Mouse (Mus musculus) c-Kit-positive CD71-positive TER-119-negative erythroid progenitor cells, embryonic 14.5 days (primary cell): Measurements from ENCODE around the gene Arsb.

Source experiments
- DNase-seq: peaks from one replicate; pipeline ENCODE4 v3.0.0-alpha.2; 2013; ENCODE audit warnings: low read depth

Arsb gene

DNA sequence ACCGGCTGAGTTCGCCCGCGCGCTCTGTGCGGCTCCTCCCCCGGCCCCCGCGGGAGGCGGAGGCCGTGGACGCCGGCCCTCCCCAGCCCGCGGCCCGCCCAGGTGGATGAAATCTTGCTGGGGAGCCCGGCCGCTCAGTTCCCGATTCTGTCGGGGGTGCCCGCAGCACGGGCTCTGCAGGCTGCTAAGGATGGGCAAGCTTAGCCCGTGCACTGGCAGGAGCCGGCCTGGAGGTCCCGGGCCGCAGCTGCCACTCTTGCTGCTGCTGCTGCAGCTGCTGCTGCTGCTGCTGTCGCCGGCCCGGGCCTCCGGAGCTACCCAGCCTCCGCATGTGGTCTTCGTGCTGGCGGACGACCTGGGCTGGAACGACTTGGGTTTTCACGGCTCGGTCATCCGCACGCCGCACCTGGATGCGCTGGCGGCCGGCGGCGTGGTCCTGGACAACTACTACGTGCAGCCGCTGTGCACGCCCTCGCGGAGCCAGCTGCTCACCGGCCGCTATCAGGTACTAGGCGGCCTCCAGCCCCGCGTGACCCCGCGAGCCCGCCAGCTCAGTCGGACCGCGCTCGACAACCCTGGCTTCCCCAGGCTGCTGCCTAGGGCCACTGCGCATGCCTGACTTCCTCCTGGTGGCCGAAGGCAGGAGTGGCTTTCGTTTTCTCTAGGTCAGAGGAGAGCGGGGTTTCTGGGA lies at the start of gene Arsb:
TSS of gene Arsb (plus strand) at position 43 of the 691 bp plus-strand sequence.
- DNase-seq, result peak; percentile 53

DNA sequence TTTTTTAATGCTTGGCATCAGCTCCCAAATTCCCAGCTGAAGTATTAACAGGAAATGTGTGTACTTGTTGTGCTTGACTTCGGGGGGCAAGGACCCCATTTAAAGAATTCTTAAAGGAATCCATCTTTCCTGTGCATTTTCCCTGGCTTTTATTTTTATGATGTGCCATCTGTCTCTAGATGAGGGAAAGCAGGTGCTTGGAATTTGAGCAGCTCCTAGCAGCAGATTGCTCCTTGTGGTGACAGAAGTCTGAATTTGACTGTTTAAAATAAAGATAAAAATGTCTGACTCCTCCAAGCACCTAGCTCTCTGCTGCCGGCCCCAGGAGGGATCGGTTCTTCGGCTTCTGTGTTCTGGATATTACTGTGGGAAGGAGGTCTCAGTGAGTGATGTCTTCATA lies 49.5 kb upstream of the Arsb start:
- no peak for DNase-seq

DNA sequence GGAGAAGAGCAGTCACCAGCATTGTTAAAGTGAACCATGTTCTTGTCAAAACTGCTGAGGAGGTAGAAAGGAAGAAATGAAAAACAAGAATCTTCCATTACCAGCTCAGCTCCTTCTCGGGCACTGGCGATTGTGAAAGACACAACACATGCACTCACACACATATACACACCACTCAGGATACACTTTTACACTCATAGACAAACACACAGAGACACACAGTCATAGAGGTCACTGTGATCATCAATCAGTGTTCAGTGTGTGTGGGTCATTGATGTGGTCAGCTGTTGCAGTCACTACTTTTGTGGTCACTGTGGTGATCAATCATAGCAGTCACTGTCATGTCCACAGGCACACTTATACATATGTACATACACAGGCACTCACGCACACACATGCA lies 48.0 kb upstream of the Arsb start:
- no peak for DNase-seq

DNA sequence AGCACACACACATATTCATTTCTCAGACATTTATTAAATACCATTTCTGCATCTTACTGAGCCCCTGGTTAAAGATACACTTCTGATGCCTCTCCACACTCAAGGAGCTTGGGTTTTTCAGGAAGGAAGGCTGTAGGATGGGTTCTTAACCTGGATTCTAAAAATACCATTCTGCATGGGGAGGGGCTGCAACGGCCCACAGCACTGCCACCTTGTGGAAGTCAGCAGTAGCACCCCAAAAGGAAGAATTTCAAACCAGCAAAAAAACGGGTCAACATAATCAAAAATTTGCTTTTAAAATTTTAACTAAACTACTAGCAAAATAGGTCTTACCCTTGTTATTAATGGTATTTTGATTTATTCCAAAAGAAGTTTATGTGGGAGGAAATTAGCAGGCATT lies 47.2 kb upstream of the Arsb start:
- no peak for DNase-seq

DNA sequence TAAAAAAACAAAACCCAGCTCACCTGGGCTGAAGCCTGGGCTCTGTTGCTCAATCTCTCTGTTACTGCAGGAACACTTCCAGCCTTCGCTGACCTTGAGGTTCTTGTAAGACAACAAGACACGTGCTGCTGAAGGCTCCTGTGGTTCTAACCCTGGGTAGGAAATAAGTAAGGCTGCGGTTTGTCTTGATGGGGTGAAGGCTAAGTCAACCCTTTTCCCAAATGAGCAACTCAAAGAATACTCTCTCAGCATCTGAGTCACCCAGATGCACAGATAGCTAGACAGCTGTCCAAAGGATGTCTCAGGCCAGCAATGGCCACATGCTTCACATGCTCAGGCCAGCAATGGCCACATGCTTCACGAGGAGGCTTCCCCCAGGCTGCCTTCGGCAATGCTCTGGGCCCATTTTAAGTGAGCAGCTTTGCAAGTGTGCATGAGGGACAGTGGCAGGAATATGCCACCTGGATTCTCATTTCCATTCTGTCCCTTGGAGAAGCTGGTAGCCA lies 36.2 kb upstream of the Arsb start:
- no peak for DNase-seq

DNA sequence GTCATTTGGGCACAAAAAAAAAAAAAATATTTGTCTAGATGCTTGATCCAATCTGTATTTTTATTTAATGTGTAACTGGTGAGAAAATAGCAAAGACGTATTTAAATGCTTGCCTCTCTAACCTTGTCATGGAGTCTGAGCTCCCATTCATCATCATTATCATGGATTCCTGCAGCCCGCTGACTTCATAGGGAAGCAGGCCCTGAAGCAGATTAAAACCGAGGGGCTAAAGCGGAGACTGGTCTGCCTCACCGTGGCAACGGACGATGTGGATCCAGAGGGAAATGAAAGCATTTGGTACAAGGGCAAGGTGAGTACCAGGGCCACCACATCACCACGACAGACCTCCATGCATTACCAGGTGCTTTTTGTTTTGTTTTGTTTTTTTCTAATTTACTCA lies 27.3 kb upstream of the Arsb start:
- no peak for DNase-seq

DNA sequence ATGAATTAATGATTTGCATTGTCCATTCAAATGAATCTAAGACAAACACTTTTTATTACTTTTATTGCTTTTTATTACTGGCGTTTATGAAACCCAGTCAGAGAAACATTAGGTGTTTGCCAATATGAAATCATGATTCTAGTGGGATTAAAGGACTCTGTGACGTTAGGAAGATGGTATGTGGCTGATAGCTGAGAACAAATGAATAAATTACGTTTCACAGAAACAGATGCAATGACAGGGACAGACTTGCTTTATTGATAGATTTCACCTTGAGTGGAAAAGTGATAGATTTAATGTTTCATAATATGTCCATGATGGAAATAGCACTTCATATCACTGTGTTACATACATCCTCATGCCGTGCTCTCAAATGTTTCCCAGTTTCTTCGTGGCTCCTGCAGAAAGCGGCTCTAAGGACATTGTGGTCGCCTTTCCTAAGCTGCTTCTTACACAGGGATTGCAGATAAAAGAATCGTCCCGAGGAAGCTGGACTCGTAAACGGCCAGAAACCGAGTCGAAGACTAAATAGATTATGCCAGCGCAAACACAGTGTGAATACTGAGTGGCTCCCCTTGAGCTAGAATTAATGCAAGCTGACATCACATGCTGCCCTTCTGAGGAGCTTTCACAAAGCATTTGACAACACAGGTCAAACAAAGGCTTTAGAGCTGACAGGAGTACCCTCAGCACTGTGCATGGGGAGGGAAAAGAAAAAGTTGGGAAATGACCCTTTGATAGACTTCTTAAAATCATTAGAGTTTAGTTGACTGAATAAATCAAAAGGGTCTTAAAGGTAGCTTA lies 18.6 kb upstream of the Arsb start:
- no peak for DNase-seq

DNA sequence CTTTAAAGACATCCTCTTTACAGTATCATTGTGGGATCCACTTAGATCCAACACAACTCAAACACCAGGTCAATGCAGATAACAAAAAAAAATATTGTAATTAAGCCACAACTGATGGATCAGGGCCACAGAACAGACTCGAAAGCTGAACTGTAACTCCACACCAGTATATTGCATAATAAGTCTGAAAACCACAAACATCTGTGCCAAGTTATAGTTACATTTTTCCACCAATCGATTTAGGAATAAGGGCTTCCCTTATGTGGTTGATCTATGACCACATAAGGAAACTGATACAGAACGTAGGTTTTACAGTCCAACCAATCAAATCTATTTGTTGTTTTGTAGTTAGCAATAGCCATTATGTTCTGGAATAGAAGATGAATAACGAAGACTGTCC lies 16.3 kb upstream of the Arsb start:
- DNase-seq, result no peak

DNA sequence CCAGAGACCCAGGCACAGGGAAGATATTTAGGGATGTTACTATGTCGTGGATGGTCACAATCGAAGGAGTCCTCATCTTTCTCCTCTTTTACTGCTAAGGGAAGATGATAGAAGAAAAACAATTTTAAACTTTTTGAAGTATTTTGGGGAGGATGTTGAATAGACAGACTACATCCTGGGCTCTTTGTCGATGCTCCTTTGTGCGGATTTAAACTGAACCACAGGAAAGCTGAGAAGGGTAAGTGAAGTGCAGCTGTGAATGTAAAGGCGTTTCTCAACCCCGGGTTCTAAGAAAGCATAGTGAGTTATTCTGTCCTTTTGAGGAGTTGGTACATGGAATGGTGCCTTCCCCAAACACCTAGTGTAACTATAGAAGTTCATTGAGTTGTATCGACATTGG lies 14.8 kb upstream of the Arsb start:
- no peak for DNase-seq

DNA sequence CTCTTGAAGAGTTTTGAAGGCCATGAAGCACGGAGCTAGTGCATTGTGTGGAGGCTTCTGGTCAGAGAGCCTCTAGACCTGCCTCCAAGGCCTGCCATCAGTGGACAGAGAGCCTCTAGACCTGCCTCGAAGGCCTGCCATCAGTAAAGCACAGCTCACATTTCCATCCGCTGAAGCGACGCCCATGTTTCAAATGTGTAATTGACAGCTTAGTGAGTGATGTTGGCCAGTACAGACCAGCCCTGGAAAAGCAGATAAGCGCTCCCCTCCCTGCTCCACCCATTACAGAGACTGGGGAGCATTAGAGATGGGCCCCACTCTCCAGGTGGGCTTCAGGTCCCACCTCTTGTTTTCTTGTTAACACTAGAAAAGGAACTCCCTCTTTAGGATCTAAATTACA lies 13.9 kb upstream of the Arsb start:
- DNase-seq, result no peak

DNA sequence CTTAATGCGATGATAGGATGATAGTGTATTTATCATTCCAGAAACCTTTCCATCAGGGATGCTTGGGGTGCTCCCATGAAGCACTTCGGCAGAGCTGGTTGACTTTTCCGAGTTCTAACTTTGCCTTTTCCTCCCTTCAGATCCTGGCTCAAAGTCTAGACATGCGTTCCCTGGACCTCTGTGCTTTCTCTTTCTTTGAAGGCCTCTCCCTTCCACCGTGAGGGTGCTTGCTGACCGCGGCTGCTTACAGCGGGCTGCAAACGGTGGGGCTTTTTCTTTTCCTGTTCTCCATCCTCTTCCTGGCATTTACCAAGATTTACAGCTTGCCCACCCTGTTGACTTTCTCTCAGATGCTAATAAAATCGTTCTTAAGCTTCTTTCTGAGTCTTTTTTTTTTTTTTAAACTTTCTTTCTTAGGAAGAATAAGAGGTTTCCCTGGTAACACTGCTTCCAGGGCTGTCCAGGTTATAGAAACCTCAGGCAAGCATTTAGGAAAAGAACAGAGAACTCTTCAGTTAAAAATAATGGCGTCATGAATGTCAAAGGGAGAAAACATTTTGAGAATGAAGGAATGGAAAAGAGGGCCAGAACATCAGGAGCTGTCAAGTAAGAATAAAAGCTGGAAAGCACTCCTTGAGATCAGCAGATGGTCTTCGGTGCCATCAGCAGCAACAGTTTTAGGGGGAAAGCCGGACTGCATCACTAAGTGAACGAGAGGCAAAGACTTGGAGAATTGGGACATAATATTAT lies 13.1 kb upstream of the Arsb start:
- DNase-seq, result no peak

DNA sequence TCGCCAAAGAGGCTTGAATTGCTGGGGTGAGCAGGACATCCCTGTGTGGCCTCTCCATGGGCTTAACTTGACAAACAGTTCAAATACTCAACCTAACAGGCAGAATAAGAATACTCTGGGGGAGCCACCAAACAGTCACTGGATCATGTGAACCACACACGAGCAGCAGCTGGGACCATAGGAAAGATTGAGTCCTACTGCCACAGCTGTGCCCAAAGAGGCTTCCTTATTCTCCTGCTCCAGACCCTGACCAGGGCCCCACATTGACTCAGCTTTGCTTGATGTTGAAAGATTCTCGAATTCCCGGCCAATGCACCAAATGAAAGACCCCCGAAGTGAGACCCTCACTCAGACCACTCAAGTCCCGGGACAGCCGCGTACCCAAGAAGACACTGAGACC lies 9.6 kb upstream of the Arsb start:
- DNase-seq, result no peak

DNA sequence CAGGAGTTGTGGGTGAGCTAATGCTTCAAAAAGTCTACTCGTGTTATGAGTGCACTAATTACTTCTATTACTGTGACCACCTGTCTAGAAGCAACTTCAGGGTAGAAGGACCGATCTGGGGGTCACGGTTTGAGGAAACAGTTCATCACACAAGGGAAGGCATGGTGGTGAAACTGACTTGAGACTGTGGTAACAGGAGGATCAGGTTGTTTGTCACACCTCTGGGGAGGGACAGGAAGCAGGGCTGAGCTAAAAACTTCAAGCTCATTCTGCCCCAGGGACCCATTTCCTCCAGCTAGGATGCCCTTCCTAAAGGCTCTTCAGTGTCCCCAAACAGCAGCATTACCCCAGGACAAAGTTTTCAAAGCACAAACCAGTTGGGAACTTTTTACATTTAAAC lies 8.6 kb upstream of the Arsb start:
- no peak for DNase-seq

DNA sequence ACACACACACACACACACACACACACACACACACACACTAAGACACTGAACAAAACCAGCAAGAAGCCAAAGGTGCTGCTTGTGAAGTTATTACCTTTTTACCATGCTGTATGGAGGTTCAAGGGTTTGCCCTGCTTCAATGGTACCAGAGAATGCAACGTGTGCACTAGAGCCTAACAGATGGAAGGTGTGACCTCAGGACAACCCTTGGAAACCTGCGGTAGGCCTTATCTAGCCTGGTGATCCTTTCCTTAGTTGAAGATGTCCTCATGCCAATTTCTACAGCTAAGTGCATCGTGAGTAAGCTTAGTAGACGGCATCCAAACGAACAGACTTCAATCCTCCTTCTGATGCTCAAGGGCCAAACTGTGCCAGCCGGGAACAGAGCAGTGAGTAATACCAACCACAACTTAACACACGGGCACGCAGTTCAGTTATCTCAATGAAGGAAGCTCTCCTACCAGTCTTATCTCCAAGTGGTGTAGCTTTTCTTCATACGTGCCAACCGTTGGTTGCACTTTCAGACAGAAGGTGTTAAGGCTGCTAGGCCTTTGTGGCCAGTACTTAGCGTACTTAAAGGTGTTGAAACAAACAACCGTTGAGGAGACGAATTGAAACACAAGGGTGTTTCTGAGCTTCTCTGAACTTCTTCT lies 7.0 kb upstream of the Arsb start:
- DNase-seq, result no peak

DNA sequence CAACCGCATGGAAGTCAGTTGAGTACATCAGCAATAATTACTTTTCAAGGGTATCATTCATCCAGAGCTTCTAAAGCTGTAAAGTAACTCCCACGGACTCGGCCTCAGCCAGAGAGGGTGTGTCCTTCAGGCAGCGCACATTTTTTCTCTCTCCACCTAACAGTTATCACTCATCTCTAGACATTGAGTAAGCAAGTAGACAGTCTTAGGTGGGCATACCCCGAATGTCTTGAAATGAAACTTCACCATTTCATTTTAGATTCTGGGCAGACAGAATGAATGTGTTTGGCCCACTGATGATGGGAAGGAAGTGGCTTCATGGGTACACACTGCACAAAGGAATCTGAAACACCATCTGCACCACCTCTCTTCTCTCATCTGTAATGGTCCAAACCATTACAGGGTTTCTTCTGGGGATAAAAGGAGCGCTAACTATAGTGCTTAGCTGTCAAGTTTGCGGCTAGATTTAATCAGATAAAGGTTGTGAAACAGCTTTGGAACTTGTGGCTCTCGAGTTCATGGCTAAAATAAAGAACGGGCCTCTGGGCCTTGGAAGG lies 321 bp upstream of the Arsb start:
- DNase-seq, result no peak

DNA sequence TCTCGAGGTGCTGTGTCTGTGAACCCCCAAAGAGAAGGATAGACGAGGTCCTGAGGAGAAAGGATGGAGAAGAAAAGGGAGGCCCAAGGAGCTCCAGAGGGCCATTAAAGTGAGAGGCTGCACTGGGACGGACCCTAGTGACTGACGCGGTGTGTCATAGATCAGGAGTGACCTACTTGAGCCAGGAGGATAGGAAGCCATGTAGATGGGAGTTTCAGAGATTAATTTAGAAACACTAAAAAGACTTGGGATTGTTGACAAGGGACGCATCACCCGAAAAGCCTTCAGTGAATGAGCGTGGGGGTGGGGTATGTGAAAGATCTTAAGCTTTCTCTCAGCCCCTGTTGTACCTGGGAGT lies 828 bp downstream of the Arsb start:
- no peak for DNase-seq

DNA sequence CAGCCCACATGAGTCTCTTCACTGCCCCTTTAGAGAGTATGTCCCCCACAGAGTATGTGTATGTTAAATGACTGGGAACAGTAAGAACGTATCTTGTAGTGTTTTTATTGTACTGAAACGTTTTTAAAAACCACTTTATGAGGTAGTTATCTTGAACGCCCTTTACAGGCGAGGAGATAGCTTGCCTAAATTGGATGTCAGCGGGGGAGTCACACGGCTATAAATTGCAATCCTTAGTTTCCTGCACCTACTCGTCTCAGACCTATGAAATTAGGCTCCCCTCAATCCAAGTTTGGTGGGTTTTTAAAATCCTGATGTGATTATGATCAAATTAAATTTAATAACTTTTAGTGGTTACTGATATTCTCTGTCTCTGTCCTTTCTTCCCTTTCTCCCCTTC lies 1.4 kb downstream of the Arsb start:
- no peak for DNase-seq

DNA sequence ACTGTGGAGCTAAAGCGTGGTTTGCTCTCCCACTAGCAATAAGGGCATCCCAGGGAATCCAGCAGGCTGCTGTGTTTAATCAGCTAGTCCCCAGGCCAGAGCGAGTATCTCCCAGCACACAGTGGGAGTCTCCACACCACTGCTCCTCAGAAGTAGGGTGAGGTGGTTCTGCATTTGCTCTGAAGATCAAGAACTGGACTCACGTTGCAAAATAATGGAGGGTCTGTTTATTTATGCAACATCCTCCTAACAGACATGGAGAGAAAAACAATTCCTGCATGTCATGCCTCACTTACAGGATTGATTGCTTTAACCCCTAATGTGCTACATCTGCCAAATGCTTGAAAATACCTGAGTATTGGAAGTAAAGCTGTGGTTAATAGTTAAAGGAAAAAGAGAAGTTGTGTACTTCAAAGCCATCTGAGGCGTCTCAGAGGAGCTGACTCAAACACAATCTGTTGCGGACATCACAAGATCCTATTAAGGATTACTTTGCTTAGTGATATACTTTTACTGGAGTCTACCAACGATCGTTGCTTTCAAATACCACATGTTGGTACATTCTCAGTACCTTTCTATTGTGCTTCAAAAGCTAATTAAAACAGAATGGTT lies 2.4 kb downstream of the Arsb start:
- DNase-seq, result no peak

DNA sequence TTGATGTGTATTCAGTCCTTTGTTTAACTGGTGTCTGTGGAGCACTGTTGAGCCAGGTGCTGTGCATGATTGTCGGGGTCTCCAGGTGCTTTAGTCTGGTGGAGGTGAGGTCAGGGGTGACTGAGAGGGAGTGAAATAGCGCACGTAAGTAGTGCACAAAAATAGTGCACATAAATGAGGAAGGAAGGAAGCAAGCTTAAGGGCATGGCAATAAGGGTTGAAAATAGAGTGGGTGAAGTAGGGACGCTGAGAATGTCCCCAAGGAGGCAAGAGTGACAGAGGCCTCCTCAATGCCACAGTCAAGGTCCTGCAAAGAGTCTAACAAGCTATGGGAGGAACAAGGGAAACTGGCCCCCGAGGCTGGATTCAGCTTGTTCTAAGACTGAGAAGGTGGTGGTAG lies 11.4 kb downstream of the Arsb start:
- no peak for DNase-seq

DNA sequence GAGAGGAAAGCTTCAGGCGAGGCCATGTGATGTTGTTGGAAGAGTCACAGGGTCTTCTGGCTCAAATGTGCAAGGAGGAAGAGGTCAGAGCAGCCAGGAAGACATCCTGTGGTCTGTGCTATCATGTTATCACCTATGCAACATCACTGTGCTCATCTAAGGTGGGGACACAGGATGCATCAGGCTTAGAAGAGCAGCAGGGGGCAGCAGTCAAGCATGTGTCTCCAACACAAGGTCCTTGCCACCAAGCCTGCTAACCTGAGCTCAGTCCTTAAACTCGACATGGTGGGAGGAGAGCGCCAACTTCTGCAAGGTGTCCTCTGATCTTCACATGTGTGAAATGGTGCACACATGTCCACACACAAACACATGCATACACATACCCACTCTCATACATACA lies 13.9 kb downstream of the Arsb start:
- DNase-seq, result no peak

DNA sequence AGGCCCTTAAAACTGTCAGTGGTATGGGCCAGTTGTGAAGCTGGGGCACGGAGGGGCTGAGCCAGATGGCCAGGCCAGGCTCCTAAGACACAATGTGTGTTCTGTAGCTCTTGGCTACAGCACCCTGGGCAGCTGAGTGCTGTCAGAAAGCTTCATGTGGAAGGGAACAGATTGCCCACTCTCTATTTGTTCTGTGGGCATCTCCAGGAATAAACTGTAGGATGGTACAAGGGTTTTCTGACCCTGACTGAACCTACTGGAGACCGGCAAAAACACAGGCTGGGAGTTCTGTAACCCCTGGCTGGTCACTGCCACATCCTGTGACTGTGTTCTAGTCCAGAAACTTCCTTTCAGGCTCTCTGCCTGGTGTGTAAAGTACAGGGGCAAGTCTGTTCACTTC lies 14.6 kb downstream of the Arsb start:
- DNase-seq, result no peak

DNA sequence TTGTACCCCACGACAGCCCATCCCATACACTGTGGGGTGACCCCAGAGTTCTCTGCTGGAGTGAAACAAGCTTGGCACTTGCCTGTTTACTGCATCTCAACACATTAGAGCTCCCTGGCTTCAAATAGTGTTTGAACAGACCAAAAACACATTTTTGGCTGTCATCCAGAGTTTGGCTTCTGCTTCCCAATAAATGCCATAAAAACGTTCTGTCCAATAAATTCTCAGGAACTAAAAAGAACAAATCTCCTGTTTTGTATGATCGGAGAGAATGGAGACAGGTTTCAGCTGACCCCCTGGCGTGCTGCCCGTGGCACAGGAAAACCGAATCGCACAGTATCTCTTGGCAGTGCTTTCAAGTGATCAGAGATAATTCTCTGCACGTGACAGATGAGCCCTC lies 16.2 kb downstream of the Arsb start:
- no peak for DNase-seq
